Mouse (Mus musculus) MEL (cell line): ENCODE results near the gene Aknad1. TPM values are rescaled to one million over a fixed set of nuclear protein-coding genes. Genes with fewer than 3 reads are reported as not detected.

Source experiments
- DNase-seq: peaks from one replicate; pipeline ENCODE4 v3.0.0; 2011; ENCODE audit warnings: low read depth, low spot score
- H3K27ac ChIP-seq: 2 replicates; pipeline ENCODE4 v1.5.1; 2012; ENCODE audit warnings: low read depth, mild to moderate bottlenecking, control low read depth, low read length, moderate library complexity; ENCODE audit not compliant: control insufficient read depth
- H3K27me3 ChIP-seq, 2 experiments: fragments of 150-350 bp in 1 of 2; sonication (generic) in 1 of 2; 2 replicates each; pipeline ENCODE4 v1.6.1; 2012; ENCODE audit warnings: low read length in 2 of 2, mild to moderate bottlenecking in 2 of 2, improper control_type of control experiment in 1 of 2, moderate library complexity in 1 of 2; ENCODE audit not compliant: insufficient read depth in 2 of 2, control insufficient read depth in 1 of 2
- H3K36me3 ChIP-seq, 2 experiments: 2 replicates each; pipeline ENCODE4 v1.6.1; 2012 to 2014; ENCODE audit warnings: low read length in 2 of 2, improper control_type of control experiment in 1 of 2, inconsistent platforms in 1 of 2, mild to moderate bottlenecking in 1 of 2; ENCODE audit not compliant: insufficient read depth in 2 of 2, control insufficient read depth in 1 of 2
- H3K4me1 ChIP-seq, 2 experiments: fragments of 150-350 bp in 1 of 2; sonication (generic) in 1 of 2; 2 replicates each; pipeline ENCODE4 v1.6.1; 2012; ENCODE audit warnings: low read length in 2 of 2, improper control_type of control experiment in 1 of 2, mild to moderate bottlenecking in 1 of 2; ENCODE audit not compliant: insufficient read depth in 2 of 2, control insufficient read depth in 1 of 2
- H3K4me3 ChIP-seq, 2 experiments: fragments of 150-350 bp in 1 of 2; sonication (generic) in 1 of 2; 2 replicates each; pipeline ENCODE4 v1.5.1; 2012; ENCODE audit warnings: low read depth in 2 of 2, low read length in 2 of 2, mild to moderate bottlenecking in 2 of 2, moderate library complexity in 2 of 2, control low read depth in 1 of 2, improper control_type of control experiment in 1 of 2; ENCODE audit not compliant: control insufficient read depth in 1 of 2, insufficient read depth in 1 of 2
- H3K79me2 ChIP-seq: 2 replicates; pipeline ENCODE4 v1.6.1; 2012; ENCODE audit warnings: mild to moderate bottlenecking, low read length, moderate library complexity; ENCODE audit not compliant: control insufficient read depth, poor library complexity, insufficient read depth
- H3K9ac ChIP-seq: 2 replicates; pipeline ENCODE4 v1.6.1; 2012; ENCODE audit warnings: low read depth, mild to moderate bottlenecking, control low read depth, low read length, moderate library complexity; ENCODE audit not compliant: control insufficient read depth, poor library complexity, severe bottlenecking
- H3K9me3 ChIP-seq: fragments of 150-350 bp; sonication (generic); replicated peaks from 2 replicates; pipeline ENCODE4 v1.6.1; 2012; ENCODE audit warnings: mild to moderate bottlenecking, low read length, improper control_type of control experiment, moderate library complexity; ENCODE audit not compliant: insufficient read depth
- BHLHE40 ChIP-seq: IDR thresholded peaks from 2 replicates; pipeline ENCODE4 v1.6.1; 2012; ENCODE audit warnings: low read depth, mild to moderate bottlenecking, inconsistent platforms, low read length, improper control_type of control experiment, borderline replicate concordance
- CHD1 ChIP-seq: IDR thresholded peaks from 2 replicates; pipeline ENCODE4 v1.6.1; 2012; ENCODE audit warnings: low read depth, mild to moderate bottlenecking, inconsistent platforms, low read length, improper control_type of control experiment
- CHD2 ChIP-seq: IDR thresholded peaks from 2 replicates; pipeline ENCODE4 v1.6.1; 2011; ENCODE audit warnings: low read length, improper control_type of control experiment
- CTCF ChIP-seq, 3 experiments: IDR thresholded peaks in 2 of 3; conservative IDR thresholded peaks in 1 of 3; 2 replicates each; pipeline ENCODE4 v1.5.1; 2011 to 2012; ENCODE audit warnings: low read length in 3 of 3, low read depth in 2 of 3, mild to moderate bottlenecking in 2 of 3, improper control_type of control experiment in 1 of 3, inconsistent platforms in 1 of 3, mixed read lengths in 1 of 3, moderate library complexity in 1 of 3; ENCODE audit not compliant: control insufficient read depth in 1 of 3, insufficient read depth in 1 of 3, poor library complexity in 1 of 3, severe bottlenecking in 1 of 3
- E2F4 ChIP-seq: IDR thresholded peaks from 2 replicates; pipeline ENCODE4 v1.6.1; 2011; ENCODE audit warnings: low read depth, low read length, improper control_type of control experiment, borderline replicate concordance
- ELF1 ChIP-seq: IDR thresholded peaks from 2 replicates; pipeline ENCODE4 v1.6.1; 2014; ENCODE audit warnings: low read depth, mild to moderate bottlenecking, inconsistent platforms, low read length, improper control_type of control experiment, moderate library complexity
- EP300 ChIP-seq, 2 experiments: IDR thresholded peaks; 2 replicates each; pipeline ENCODE4 v1.6.1; 2011; ENCODE audit warnings: improper control_type of control experiment in 2 of 2, low read length in 2 of 2, low read depth in 1 of 2, mild to moderate bottlenecking in 1 of 2
- ETS1 ChIP-seq: IDR thresholded peaks from 2 replicates; pipeline ENCODE4 v1.6.1; 2012; ENCODE audit warnings: low read depth, mild to moderate bottlenecking, inconsistent platforms, low read length, improper control_type of control experiment, moderate library complexity
- GABPA ChIP-seq: IDR thresholded peaks from 2 replicates; pipeline ENCODE4 v1.6.1; 2012; ENCODE audit warnings: low read depth, mild to moderate bottlenecking, inconsistent platforms, low read length, improper control_type of control experiment, moderate library complexity
- GATA1 ChIP-seq: IDR thresholded peaks from 2 replicates; pipeline ENCODE4 v1.6.1; 2011; ENCODE audit warnings: low read depth, low read length, improper control_type of control experiment
- HCFC1 ChIP-seq: IDR thresholded peaks from 2 replicates; pipeline ENCODE4 v1.6.1; 2012; ENCODE audit warnings: low read depth, mild to moderate bottlenecking, inconsistent platforms, low read length, improper control_type of control experiment, moderate library complexity
- JUND ChIP-seq: IDR thresholded peaks from 2 replicates; pipeline ENCODE4 v1.6.1; 2011; ENCODE audit warnings: low read depth, mild to moderate bottlenecking, improper control_type of control experiment, low read length
- KAT2A ChIP-seq: conservative IDR thresholded peaks from 2 replicates; pipeline ENCODE4 v1.6.1; 2012; ENCODE audit warnings: low read depth, low read length, improper control_type of control experiment, inconsistent platforms
- MAFK ChIP-seq: IDR thresholded peaks from 2 replicates; pipeline ENCODE4 v1.6.1; 2011; ENCODE audit warnings: low read depth, mild to moderate bottlenecking, low read length, improper control_type of control experiment, borderline replicate concordance
- MAX ChIP-seq: IDR thresholded peaks from 2 replicates; pipeline ENCODE4 v1.6.1; 2011; ENCODE audit warnings: low read length, improper control_type of control experiment
- MAZ ChIP-seq: IDR thresholded peaks from 2 replicates; pipeline ENCODE4 v1.6.1; 2012; ENCODE audit warnings: low read depth, mild to moderate bottlenecking, inconsistent platforms, low read length, improper control_type of control experiment
- MYB ChIP-seq: IDR thresholded peaks from 2 replicates; pipeline ENCODE4 v1.6.1; 2011; ENCODE audit warnings: mild to moderate bottlenecking, low read depth, low read length, improper control_type of control experiment
- MYC ChIP-seq: IDR thresholded peaks from 2 replicates; pipeline ENCODE4 v1.6.1; 2011; ENCODE audit warnings: low read depth, mild to moderate bottlenecking, low read length, improper control_type of control experiment, moderate library complexity
- NELFE ChIP-seq: IDR thresholded peaks from 2 replicates; pipeline ENCODE4 v1.6.1; 2011; ENCODE audit warnings: low read depth, low read length, improper control_type of control experiment
- POLR2A ChIP-seq, 2 experiments: IDR thresholded peaks; 2 replicates each; pipeline ENCODE4 v1.6.1; 2011 to 2012; ENCODE audit warnings: low read length in 2 of 2, mild to moderate bottlenecking in 2 of 2, control low read depth in 1 of 2, improper control_type of control experiment in 1 of 2, low read depth in 1 of 2, moderate library complexity in 1 of 2; ENCODE audit not compliant: control insufficient read depth in 1 of 2, insufficient read depth in 1 of 2, poor library complexity in 1 of 2
- POLR2AphosphoS2 ChIP-seq: IDR thresholded peaks from 2 replicates; pipeline ENCODE4 v1.6.1; 2011; ENCODE audit warnings: low read length, improper control_type of control experiment
- POLR2AphosphoS5 ChIP-seq: IDR thresholded peaks from 2 replicates; pipeline ENCODE4 v1.6.1; 2012; ENCODE audit warnings: low read depth, borderline replicate concordance, mild to moderate bottlenecking, inconsistent platforms, low read length, moderate library complexity, mixed read lengths
- RAD21 ChIP-seq: IDR thresholded peaks from 2 replicates; pipeline ENCODE4 v1.6.1; 2011; ENCODE audit warnings: mild to moderate bottlenecking, low read depth, low read length, improper control_type of control experiment
- RCOR1 ChIP-seq: IDR thresholded peaks from 2 replicates; pipeline ENCODE4 v1.6.1; 2012; ENCODE audit warnings: low read depth, mild to moderate bottlenecking, inconsistent platforms, low read length, improper control_type of control experiment
- SIN3A ChIP-seq: IDR thresholded peaks from 2 replicates; pipeline ENCODE4 v1.6.1; 2012; ENCODE audit warnings: low read length, improper control_type of control experiment, inconsistent platforms
- SMC3 ChIP-seq: IDR thresholded peaks from 2 replicates; pipeline ENCODE4 v1.6.1; 2011; ENCODE audit warnings: low read depth, low read length, improper control_type of control experiment
- TAL1 ChIP-seq: IDR thresholded peaks from 2 replicates; pipeline ENCODE4 v1.6.1; 2012; ENCODE audit warnings: mild to moderate bottlenecking, inconsistent platforms, low read length, moderate library complexity, mixed read lengths
- TBP ChIP-seq: IDR thresholded peaks from 2 replicates; pipeline ENCODE4 v1.8.0; 2011; ENCODE audit warnings: low read depth, low read length, improper control_type of control experiment
- TCF12 ChIP-seq: IDR thresholded peaks from 2 replicates; pipeline ENCODE4 v1.6.1; 2014; ENCODE audit warnings: low read depth, mild to moderate bottlenecking, inconsistent platforms, low read length, improper control_type of control experiment, moderate library complexity
- UBTF ChIP-seq: IDR thresholded peaks from 2 replicates; pipeline ENCODE4 v1.6.1; 2012; ENCODE audit warnings: low read depth, mild to moderate bottlenecking, inconsistent platforms, low read length, improper control_type of control experiment, moderate library complexity, borderline replicate concordance; ENCODE audit not compliant: insufficient read depth
- USF1 ChIP-seq: IDR thresholded peaks from 2 replicates; pipeline ENCODE4 v1.6.1; 2014; ENCODE audit warnings: low read depth, mild to moderate bottlenecking, inconsistent platforms, low read length, improper control_type of control experiment, moderate library complexity
- USF2 ChIP-seq, 2 experiments: IDR thresholded peaks; 2 replicates each; pipeline ENCODE4 v1.6.1; 2011 to 2012; ENCODE audit warnings: improper control_type of control experiment in 2 of 2, low read length in 2 of 2, borderline replicate concordance in 1 of 2, inconsistent platforms in 1 of 2, low read depth in 1 of 2, mild to moderate bottlenecking in 1 of 2; ENCODE audit not compliant: insufficient read depth in 1 of 2
- ZC3H11A ChIP-seq: IDR thresholded peaks from 2 replicates; pipeline ENCODE4 v1.6.1; 2012; ENCODE audit warnings: low read depth, mild to moderate bottlenecking, inconsistent platforms, low read length, improper control_type of control experiment
- ZKSCAN1 ChIP-seq: IDR thresholded peaks from 2 replicates; pipeline ENCODE4 v1.6.1; 2012; ENCODE audit warnings: low read depth, mild to moderate bottlenecking, inconsistent platforms, low read length, improper control_type of control experiment, moderate library complexity
- ZMIZ1 ChIP-seq: IDR thresholded peaks from 2 replicates; pipeline ENCODE4 v1.6.1; 2012; ENCODE audit warnings: low read depth, mild to moderate bottlenecking, inconsistent platforms, low read length, improper control_type of control experiment, moderate library complexity
- ZNF384 ChIP-seq: IDR thresholded peaks from 2 replicates; pipeline ENCODE4 v1.6.1; 2012; ENCODE audit warnings: low read depth, mild to moderate bottlenecking, inconsistent platforms, low read length, improper control_type of control experiment
- polyA plus RNA-seq, 2 experiments: library from polyadenylated mRNA; stranded (reverse) in 1 of 2; unstranded in 1 of 2; fragments of >175 nt in 1 of 2; fragments of >200 nt in 1 of 2; gene quantifications; 2 replicates each; pipeline versions ENCODE4 v1.2.1 to v1.2.4; 2012; ENCODE audit warnings: low replicate concordance in 2 of 2, low read depth in 1 of 2; ENCODE audit not compliant: insufficient read length in 2 of 2, insufficient read depth in 1 of 2, missing spikeins in 1 of 2
- total RNA-seq: library from RNA; depleted of rRNA; stranded (reverse); fragments of 300-350 nt; gene quantifications from 2 replicates; pipeline ENCODE4 v1.2.3, GENCODE M21; 2012

Aknad1 gene
- total and polyA plus RNA-seq, 3 experiments, result 0.06 TPM; not detected in 2

- Histone ChIP-seq H3K79me2 (no peaks in the 10 kb centered on the region), H3K4me1 (0 out of 4 replicates have a peak, but pooled peaks cover 0 to 4% of the 10 kb centered on the region in 2 experiments), H3K9ac (no peak overlapping the region), H3K9me3 (no peaks in the 10 kb centered on the region), H3K27me3 (no peaks in the 10 kb centered on the region), H3K36me3 (no peaks in the 10 kb centered on the region), H3K4me3 (no peak overlapping the region), H3K27ac (no peak overlapping the region)
- DNase-seq, result peak; percentile 81
- TF ChIP-seq USF1, result no peak
- no peak for TF ChIP-seq EP300 (IDR thresholded peaks at IDR 0.05; ENCODE audit: low read depth in 1 of 2, low read length in 2 of 2)
- TF ChIP-seq BHLHE40, result no peak
- TF ChIP-seq ETS1, result no peak
- no peak for TF ChIP-seq TCF12
- TF ChIP-seq MAX, result no peak
- no peak for TF ChIP-seq MAZ
- no peak for TF ChIP-seq MAFK
- no peak for TF ChIP-seq MYB
- TF ChIP-seq ZKSCAN1, result no peak
- no peak for TF ChIP-seq GATA1
- TF ChIP-seq RCOR1, result no peak
- TF ChIP-seq SMC3, result peak; percentile 100
- no peak for TF ChIP-seq UBTF
- TF ChIP-seq SIN3A, result no peak
- peak; percentile 92 for TF ChIP-seq RAD21
- no peak for TF ChIP-seq HCFC1
- no peak for TF ChIP-seq NELFE
- no peak for TF ChIP-seq USF2 (IDR thresholded peaks at IDR 0.05; ENCODE audit: borderline replicate concordance in 1 of 2, insufficient read depth in 1 of 2, low read depth in 1 of 2, low read length in 2 of 2)
- TF ChIP-seq MYC, result no peak
- peak; percentile 32; the same call in 1 of the 2 replicates for TF ChIP-seq ZNF384
- TF ChIP-seq ELF1, result no peak
- TF ChIP-seq JUND, result 0 out of 2 replicates have a peak, but pooled peaks have one; percentile 16
- peak; percentile 95 for TF ChIP-seq ZC3H11A
- no peak for TF ChIP-seq POLR2AphosphoS5
- no peak for TF ChIP-seq POLR2A (IDR thresholded peaks at IDR 0.05; ENCODE audit: control insufficient read depth in 1 of 2, insufficient read depth in 1 of 2, low read depth in 1 of 2, low read length in 2 of 2, poor library complexity in 1 of 2)
- no peak for TF ChIP-seq POLR2AphosphoS2
- TF ChIP-seq CHD1, result no peak
- no peak for TF ChIP-seq TAL1
- TF ChIP-seq TBP, result no peak
- TF ChIP-seq CHD2, result no peak
- TF ChIP-seq ZMIZ1, result no peak
- no peak for TF ChIP-seq E2F4
- TF ChIP-seq KAT2A, result no peak
- TF ChIP-seq CTCF (IDR thresholded peaks at IDR 0.05 in 2 of 3, conservative IDR thresholded peaks at IDR 0.05 in 1 of 3; ENCODE audit: control insufficient read depth in 1 of 3, insufficient read depth in 1 of 3, low read depth in 2 of 3, low read length in 3 of 3, poor library complexity in 1 of 3, severe bottlenecking in 1 of 3), result peak; percentile 60 to 95 (median 66)
- TF ChIP-seq GABPA, result no peak
These were observed 31.4 kb downstream of the Aknad1 start for GRCm38 (mm10) chr3:108770725-108771368.
